Mouse (Mus musculus): ENCODE data around the gene Arid5b.

DNA sequence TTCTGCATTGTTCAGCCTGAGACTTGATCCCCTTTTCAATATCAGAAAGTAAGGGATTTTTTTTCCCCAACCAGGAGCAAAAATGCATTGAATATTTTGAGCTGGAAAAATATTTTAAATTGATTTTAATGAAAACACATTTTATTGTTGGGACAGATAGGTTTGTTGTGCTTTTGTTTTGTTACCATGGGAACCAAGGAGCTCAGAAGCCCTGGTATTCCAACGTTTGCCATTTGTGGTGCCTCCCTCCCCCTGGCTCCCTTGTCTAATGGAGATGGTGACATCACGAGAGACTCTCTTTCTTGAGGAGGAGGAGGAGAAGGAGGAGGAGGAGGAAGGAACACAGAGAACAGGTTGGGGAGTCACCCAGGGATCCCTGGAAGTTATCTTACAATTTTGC, 174.1 kb downstream of the Arid5b start:
- no peak for TF ChIP-seq POLR2A (IDR thresholded peaks at IDR 0.05; ENCODE audit: borderline replicate concordance, control insufficient read depth, low read depth, low read length)
- no peak for TF ChIP-seq CTCF (IDR thresholded peaks at IDR 0.05; ENCODE audit: control insufficient read depth, insufficient read depth, low read length)
